Mouse (Mus musculus): ENCODE results near the gene Mfsd1.

- TF ChIP-seq POLR2A (IDR thresholded peaks at IDR 0.05; ENCODE audit: borderline replicate concordance, control insufficient read depth, low read depth, low read length) (no peak), CTCF (IDR thresholded peaks at IDR 0.05; ENCODE audit: control insufficient read depth, insufficient read depth, low read length) (no peak)
These were observed 16.9 kb upstream of the Mfsd1 start for GRCm38 (mm10) chr3:67565540-67566227.
